Mouse (Mus musculus): Measurements from ENCODE around the gene Syde2.

GRCm38 (mm10) chr3:146004347-146005051, 16.8 kb downstream of the Syde2 start:
- TF ChIP-seq CTCF (IDR thresholded peaks at IDR 0.05; ENCODE audit: extremely low read depth, insufficient read length, insufficient replicate concordance, low read depth, low read length) = no peak
- no peak for TF ChIP-seq POLR2A (IDR thresholded peaks at IDR 0.05; ENCODE audit: low read depth, low read length)

Measured in small intestine, adult 2 months (tissue).